ENCODE assay signal across 7 mouse cellular contexts in the genomic region with DNA sequence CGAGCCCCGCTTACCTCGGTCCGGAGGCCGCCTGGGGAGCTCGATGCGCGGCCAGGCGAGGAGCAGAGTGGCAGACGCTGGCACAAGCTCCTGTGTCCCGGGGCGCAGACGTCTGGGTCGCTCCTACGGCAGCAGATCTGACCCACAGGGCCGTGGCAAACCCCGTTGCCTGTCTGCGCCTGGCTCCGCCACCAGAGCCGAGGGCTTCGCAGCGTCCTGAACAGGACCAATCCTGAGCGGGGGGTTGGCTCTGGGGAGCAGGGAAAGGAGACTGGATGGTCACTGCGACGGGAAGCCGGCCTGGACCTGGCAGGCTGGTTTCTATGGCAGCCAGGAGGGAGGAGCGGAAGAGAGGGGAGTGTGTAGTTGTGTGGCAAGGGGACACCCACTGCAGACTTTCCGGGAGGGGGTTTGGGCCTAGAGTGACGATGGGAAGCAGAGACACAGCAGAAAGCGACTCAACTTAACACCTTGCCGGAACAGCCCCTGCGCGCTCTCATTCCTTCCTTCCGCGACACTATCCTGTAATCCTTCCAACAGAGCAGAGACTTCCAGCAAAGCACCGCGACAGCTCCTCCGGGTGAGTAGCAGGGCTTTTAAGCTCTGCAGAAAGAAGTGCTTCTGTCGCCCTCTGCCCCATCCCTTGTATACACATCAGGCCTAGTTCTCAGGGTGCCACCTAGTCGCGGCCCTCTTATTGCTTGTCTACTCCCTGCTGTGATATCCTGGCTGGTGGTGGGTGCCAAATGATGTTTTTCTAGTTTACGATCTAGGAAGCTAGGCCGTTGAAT. TPM values are rescaled to one million over a fixed set of nuclear protein-coding genes. Genes with fewer than 3 reads are reported as not detected.
A peak's percentile ranks its signal among the peaks of the same experiment; 100 is the strongest.
DNase-seq lines count a peak whose midpoint lies in the region; ATAC-seq and TF ChIP-seq lines count a peak whose summit lies in the region.

A gene (minus strand): TSS at position 202 of the 791 bp plus-strand sequence.

- peak within 1 kb of the TSS; percentile 19; the same call in 1 of the 2 replicates for H3K27ac ChIP-seq in bone marrow, adult 2 months (ENCODE audit: control insufficient read depth, insufficient read depth, low read depth, low read length, poor library complexity)
- H3K27ac ChIP-seq in embryonic facial prominence, embryonic 15.5 days (replicated peaks) = peak within 1 kb of the TSS; percentile 65
- peak within 1 kb of the TSS; percentile 83 for H3K27ac ChIP-seq in heart, embryonic 10.5 days
- H3K27ac ChIP-seq in limb, embryonic 15.5 days = peak within 1 kb of the TSS; percentile 79
- peak within 1 kb of the TSS; percentile 83 for H3K27ac ChIP-seq in midbrain, embryonic 16.5 days (ENCODE audit: low read length)

- no peaks in the 10 kb centered on the region; the same call in 1 of the 2 replicates for H3K36me3 ChIP-seq in embryonic facial prominence, embryonic 15.5 days
- H3K36me3 ChIP-seq in heart, embryonic 10.5 days = peaks cover 2% of the 10 kb centered on the region; the same call in 1 of the 2 replicates
- H3K36me3 ChIP-seq in limb, embryonic 15.5 days = peaks cover 4% of the 10 kb centered on the region; the same call in 1 of the 2 replicates
- no peaks in the 10 kb centered on the region for H3K36me3 ChIP-seq in midbrain, embryonic 16.5 days (ENCODE audit: control insufficient read depth, insufficient read depth, low read length)

- H3K4me1 ChIP-seq in bone marrow, adult 2 months (ENCODE audit: control insufficient read depth, insufficient read depth, low read length) = peaks cover 2% of the 10 kb centered on the region; the same call in 1 of the 2 replicates
- H3K4me1 ChIP-seq in embryonic facial prominence, embryonic 15.5 days = peaks cover 19% of the 10 kb centered on the region
- H3K4me1 ChIP-seq in heart, embryonic 10.5 days = peaks cover 19% of the 10 kb centered on the region
- peaks cover 13% of the 10 kb centered on the region for H3K4me1 ChIP-seq in limb, embryonic 15.5 days
- peaks cover 8% of the 10 kb centered on the region for H3K4me1 ChIP-seq in midbrain, embryonic 16.5 days (ENCODE audit: control insufficient read depth, insufficient read depth, low read length)

- no peak for TF ChIP-seq POLR2A in bone marrow, adult 2 months (IDR thresholded peaks at IDR 0.05; ENCODE audit: borderline replicate concordance, control insufficient read depth, low read depth, low read length)

- peak within 1 kb of the TSS; percentile 48 for H3K4me3 ChIP-seq in bone marrow, adult 2 months (replicated peaks; ENCODE audit: control insufficient read depth, low read depth, low read length)
- peak within 1 kb of the TSS; percentile 54 for H3K4me3 ChIP-seq in embryonic facial prominence, embryonic 15.5 days (replicated peaks)
- peak within 1 kb of the TSS; percentile 71 for H3K4me3 ChIP-seq in heart, embryonic 10.5 days
- peak within 1 kb of the TSS; percentile 58 for H3K4me3 ChIP-seq in limb, embryonic 15.5 days
- peak within 1 kb of the TSS; percentile 59 for H3K4me3 ChIP-seq in midbrain, embryonic 16.5 days (ENCODE audit: low read depth, low read length)

- peak within 1 kb of the TSS; percentile 80 for H3K4me2 ChIP-seq in embryonic facial prominence, embryonic 15.5 days (replicated peaks)
- peak within 1 kb of the TSS; percentile 91 for H3K4me2 ChIP-seq in limb, embryonic 15.5 days
- peak within 1 kb of the TSS; percentile 82 for H3K4me2 ChIP-seq in midbrain, embryonic 16.5 days (ENCODE audit: low read length)

- DNase-seq in heart, embryonic 10.5 days (ENCODE audit: low spot score) = peak; percentile 92
- peak; percentile 86 for DNase-seq in kidney, adult 9 months
- DNase-seq in spleen, postnatal 10 days (ENCODE audit: low spot score in 2 of 2) = peak; percentile 18 to 32

- no peak for TF ChIP-seq CTCF in bone marrow, adult 2 months (IDR thresholded peaks at IDR 0.05; ENCODE audit: control insufficient read depth, insufficient read depth, low read length)

- H3K27me3 ChIP-seq in embryonic facial prominence, embryonic 15.5 days = no peaks in the 10 kb centered on the region
- no peaks in the 10 kb centered on the region for H3K27me3 ChIP-seq in heart, embryonic 10.5 days (ENCODE audit: insufficient read depth, poor library complexity, severe bottlenecking)
- H3K27me3 ChIP-seq in limb, embryonic 15.5 days = no peaks in the 10 kb centered on the region
- H3K27me3 ChIP-seq in midbrain, embryonic 16.5 days (ENCODE audit: control insufficient read depth, insufficient read depth, low read depth, low read length) = no peaks in the 10 kb centered on the region

- H3K9ac ChIP-seq in embryonic facial prominence, embryonic 15.5 days = peak within 1 kb of the TSS; percentile 36
- peak within 1 kb of the TSS; percentile 73 for H3K9ac ChIP-seq in limb, embryonic 15.5 days
- H3K9ac ChIP-seq in midbrain, embryonic 16.5 days (ENCODE audit: low read depth, low read length) = peak within 1 kb of the TSS; percentile 78

- ATAC-seq in embryonic facial prominence, embryonic 15.5 days (ENCODE audit: insufficient number of reproducible peaks, low FRiP score, low TSS enrichment, low read depth) = peak; percentile 87
- ATAC-seq in limb, embryonic 15.5 days (ENCODE audit: insufficient number of reproducible peaks, low FRiP score, low TSS enrichment, low read depth) = peak; percentile 92
- peak; percentile 95 for ATAC-seq in midbrain, embryonic 16.5 days

- WGBS in bone marrow, adult 2 months = 1% methylated on average over 43 of the region's 43 CpGs
- WGBS in embryonic facial prominence, embryonic 15.5 days = under 1% methylated on average over 43 of the region's 43 CpGs
- 2% methylated on average over 43 of the region's 43 CpGs for WGBS in heart, embryonic 10.5 days
- 2% methylated on average over 43 of the region's 43 CpGs for WGBS in limb, embryonic 15.5 days
- under 1% methylated on average over 42 of the region's 43 CpGs for WGBS in midbrain, embryonic 16.5 days

- H3K9me3 ChIP-seq in embryonic facial prominence, embryonic 15.5 days (replicated peaks) = no peaks in the 10 kb centered on the region
- no peaks in the 10 kb centered on the region for H3K9me3 ChIP-seq in heart, embryonic 10.5 days
- no peaks in the 10 kb centered on the region for H3K9me3 ChIP-seq in limb, embryonic 15.5 days
- no peaks in the 10 kb centered on the region for H3K9me3 ChIP-seq in midbrain, embryonic 16.5 days (replicated peaks; ENCODE audit: control insufficient read depth, low read length, poor library complexity, severe bottlenecking)

RNA-seq across cellular contexts. Expression of the gene that starts here (rescaled TPM):
- 0.18 and 0.37 TPM in 2 replicates for polyA plus RNA-seq in bone marrow, adult 2 months (2011; ENCODE audit: insufficient read depth, insufficient read length, low replicate concordance, missing spikeins)
- 1.7 and 1.8 TPM in 2 replicates for polyA plus RNA-seq in embryonic facial prominence, embryonic 15.5 days (2015; fragmentation: Nextera tagmentation; extraction: Ambion mirVana)
- polyA plus RNA-seq in heart, embryonic 10.5 days (2016; fragmentation: Nextera tagmentation; extraction: Ambion mirVana) = 0.43 and 0.57 TPM in 2 replicates
- polyA plus RNA-seq in limb, embryonic 15.5 days (2015; fragmentation: Nextera tagmentation; extraction: Ambion mirVana) = 2.6 and 2.7 TPM in 2 replicates
- 5.5 and 7.0 TPM in 2 replicates for polyA plus RNA-seq in midbrain, embryonic 16.5 days (2015; fragmentation: Nextera tagmentation; extraction: Ambion mirVana)

Comparison
In these comparisons a context has a peak if more than half of its experiments do, and no peak if none do; other contexts are left out.
1. Peak in every context shown above with its lines: DNase-seq, ATAC-seq, H3K4me3 ChIP-seq and H3K27ac ChIP-seq.
2. Peak in DNase-seq, H3K4me3 ChIP-seq and H3K27ac ChIP-seq in heart, embryonic 10.5 days; RNA of the gene not detected or under 1 TPM.
3. H3K27ac ChIP-seq: peak in every context shown above with its lines; median percentile 83 in heart, embryonic 10.5 days; 83 in midbrain, embryonic 16.5 days; 79 in limb, embryonic 15.5 days; 65 in embryonic facial prominence, embryonic 15.5 days; 19 in bone marrow, adult 2 months.
4. DNase-seq: peak in every context shown above with its lines; median percentile 92 in heart, embryonic 10.5 days; 86 in kidney, adult 9 months; 25 in spleen, postnatal 10 days.